Mouse (Mus musculus) urinary bladder, adult 18-20 months (tissue): ENCODE measurements around the gene Cdc73.
"Not testable (repeated sequence)": the region's sequence is repeated elsewhere in the genome, so short reads cannot be mapped to it uniquely, and the experiment has no call there.

ENCODE experiments used
- DNase-seq, 2 experiments: peaks; one replicate each; pipeline ENCODE4 v3.0.0; 2022; ENCODE audit warnings: low spot score in 2 of 2, mixed read lengths in 2 of 2

Cdc73 gene

GRCm38 (mm10) chr1:143702741-143703262 is at the start of gene Cdc73:
Cdc73 (minus strand) TSS chr1:143702893.
- peak; percentile 87 to 88 for DNase-seq

DNA sequence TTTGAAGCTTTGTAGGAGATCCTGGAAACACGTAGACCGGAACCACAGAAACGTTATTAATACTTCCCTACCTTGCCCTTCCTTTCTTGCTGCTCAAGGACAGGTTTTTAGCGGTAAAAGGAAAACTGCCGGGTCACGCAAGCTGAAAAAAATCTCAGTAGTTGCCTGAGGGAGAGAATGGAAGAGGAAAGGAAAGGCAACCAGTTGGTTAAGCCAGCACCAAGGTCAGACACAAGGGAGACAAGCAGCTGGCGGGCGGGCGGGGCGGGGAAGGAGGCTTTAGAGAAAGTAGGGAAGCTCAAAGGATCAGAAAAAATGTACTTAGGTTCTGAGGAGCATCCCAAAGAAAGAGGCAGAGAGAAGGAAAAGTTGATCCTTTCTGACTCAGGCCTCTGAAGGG is 43.2 kb upstream of the Cdc73 start:
- DNase-seq: no peak

GRCm38 (mm10) chr1:143742186-143742585 is 39.5 kb upstream of the Cdc73 start:
- DNase-seq: no peak

GRCm38 (mm10) chr1:143741331-143741730 is 38.6 kb upstream of the Cdc73 start:
- no peak for DNase-seq

- no peak for DNase-seq
These were observed 37.9 kb upstream of the Cdc73 start for GRCm38 (mm10) chr1:143740581-143740980.

DNA sequence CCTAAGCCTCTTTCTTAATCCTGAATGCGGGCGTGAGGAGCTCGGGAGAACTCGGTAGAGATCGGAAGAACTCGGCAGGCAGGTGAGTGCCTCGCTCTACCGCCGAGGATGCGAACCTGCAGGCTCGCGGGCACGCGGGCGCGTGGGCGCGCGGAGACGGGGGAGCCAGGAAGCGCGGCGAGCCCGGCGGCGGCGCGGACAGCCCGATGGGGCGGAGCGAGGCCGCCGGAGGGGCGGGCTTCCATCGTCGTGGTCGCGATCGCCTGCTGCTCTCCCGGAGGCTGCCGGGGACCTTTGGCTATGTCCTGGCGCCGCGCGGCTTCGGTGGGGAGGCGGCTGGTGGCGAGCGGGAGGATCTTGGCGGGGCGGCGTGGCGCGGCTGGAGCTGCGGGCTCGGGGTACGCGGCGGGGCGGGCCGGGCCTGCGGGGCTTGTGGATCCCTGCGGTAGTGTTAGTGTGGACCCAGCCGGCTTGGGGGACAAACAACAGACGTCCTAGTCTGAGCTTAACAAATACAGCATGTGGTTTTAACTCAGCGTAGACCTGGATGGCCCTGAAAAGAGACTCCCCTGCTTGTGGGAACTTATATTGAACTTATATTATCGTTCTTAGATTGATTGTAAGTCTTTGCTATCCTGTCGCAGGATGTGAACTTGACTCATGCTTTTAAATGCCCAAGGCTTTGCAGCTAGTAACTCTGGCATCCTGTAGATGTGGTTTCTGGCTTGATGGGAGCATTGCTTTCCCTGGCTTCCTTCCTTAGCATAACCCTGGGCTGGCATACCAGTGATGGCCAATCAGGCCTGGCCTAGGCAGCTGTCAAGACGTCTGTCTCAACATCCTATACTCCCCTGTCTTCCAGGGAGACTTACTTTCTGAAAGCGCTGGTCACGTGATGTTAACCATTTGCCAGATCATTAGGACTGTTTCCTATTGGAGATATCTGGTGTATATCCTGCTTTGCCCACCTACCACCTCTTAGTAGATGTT is 37.0 kb upstream of the Cdc73 start:
- peak; percentile 86 to 89 for DNase-seq

- DNase-seq: no peak
These were observed 36.1 kb upstream of the Cdc73 start for GRCm38 (mm10) chr1:143738811-143739210.

- DNase-seq: no peak
These were observed 31.3 kb upstream of the Cdc73 start for GRCm38 (mm10) chr1:143733914-143734410.

- no peak for DNase-seq
These were observed 29.0 kb upstream of the Cdc73 start for GRCm38 (mm10) chr1:143731691-143732090.

DNA sequence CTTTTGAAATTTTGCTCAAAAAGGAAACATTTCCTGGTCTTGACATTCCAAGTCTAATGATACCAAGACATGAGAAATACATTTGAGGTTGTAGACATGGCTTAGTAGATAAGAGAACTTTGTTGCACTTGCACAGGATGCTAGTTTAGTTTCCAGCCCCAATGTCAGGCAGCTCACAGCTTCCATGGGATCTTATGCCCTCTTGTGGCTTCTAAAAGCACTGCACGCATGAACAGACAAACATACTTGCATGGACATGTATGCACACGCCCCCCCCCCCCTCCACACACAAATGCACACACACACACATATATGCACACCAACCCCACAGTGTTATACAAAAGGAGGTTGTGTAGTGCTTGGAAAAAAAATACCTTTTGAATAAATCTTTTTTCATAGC is 28.2 kb upstream of the Cdc73 start:
- DNase-seq: no peak

DNA sequence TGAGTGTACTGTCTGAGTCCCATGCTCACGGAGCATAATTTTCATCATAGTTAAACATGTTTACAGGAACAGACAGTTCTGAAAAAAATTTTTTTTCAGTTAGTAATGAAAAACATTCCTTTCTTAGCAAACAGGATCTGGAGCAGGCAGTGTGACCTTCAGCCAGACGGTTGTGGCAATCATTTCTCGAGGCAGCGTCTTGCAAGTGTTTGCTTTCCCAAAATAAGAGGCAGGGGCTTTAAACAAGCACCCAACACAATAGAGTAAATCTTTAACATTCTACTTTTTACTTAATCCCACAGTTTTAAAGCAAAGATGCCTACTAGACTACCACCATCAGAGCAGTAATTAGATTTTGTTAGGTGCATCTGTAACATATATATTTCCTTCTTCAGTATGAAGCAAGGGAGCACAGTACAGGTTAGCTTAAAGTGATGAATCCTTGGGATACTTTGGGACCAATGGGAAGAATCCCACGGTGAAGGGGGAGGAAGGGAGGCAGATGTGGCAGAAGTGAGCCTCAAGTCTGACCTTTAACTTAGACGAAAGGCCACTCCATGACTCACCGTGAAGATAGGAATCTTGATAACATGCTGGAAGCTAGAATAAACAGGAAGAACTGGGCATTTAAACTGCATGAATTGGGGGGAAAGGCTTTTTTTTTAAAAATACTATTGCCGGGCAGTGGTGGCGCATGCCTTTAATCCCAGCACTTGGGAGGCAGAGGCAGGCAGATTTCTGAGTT is 25.2 kb upstream of the Cdc73 start:
- peak in 1 of 2 experiments; percentile 15 for DNase-seq

DNA sequence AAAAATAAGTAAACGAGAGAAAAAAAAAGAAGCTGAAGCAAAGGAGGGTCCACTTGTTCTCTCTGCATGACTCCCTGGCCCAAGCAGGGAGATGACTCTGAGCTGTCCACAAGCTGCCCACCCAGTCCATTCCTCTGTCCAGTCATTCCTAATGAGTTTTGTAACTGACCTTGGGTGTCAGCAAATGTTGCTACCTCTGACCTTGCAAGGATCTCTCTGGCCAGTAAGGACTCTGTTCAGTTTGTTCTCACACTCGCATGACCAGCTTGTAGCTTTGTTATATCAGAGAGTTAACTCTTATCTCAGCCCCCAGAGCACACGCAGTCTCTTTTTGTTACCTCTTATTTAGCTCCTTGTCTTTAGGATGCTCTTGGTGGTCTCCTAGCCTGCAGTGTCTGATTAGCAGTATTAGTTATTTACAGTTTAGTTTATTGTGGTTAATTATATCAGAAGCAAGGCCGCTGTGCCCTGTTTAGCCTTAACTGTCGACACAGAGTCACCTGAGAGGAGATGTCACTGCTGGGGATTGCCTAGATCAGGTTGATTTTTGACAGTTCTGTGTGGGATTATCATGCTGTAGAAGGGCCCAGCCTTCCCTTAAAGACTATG is 21.9 kb upstream of the Cdc73 start:
- no peak for DNase-seq

DNA sequence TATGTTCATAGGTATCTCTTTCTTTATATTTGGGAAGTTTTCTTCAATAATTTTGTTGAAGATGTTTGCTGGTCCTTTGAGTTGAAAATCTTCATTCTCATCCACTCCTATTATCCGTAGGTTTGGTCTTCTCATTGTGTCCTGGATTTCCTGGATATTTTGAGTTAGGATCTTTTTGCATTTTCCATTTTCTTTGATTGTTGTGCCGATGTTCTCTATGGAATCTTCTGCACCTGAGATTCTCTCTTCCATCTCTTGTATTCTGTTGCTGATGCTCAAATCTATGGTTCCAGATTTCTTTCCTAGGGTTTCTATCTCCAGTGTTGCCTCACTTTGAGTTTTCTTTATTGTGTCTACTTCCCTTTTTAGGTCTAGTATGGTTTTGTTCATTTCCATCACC is 13.3 kb upstream of the Cdc73 start, which contains the start of gene Glrx2:
Glrx2 (plus strand) TSS at position 301 of the 400 bp plus-strand sequence.
- DNase-seq: not testable (repeated sequence)

DNA sequence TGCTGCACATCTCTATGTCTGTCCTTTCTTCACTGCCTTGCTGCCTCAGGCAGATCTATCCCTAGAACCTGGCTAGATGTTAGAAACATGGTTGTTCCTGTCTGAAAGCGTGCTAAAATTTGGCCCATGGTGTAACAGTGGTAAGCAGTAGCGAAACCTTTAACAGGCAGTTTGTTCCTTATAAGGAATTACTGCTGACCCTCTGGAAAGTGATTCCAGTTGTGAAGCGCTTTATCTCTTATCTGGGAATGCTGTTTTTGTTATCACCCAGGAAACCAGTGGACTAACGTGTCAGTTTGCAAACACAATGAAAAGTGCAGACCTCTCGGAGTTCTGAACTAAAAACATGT is 7.9 kb upstream of the Cdc73 start:
- DNase-seq: no peak

DNA sequence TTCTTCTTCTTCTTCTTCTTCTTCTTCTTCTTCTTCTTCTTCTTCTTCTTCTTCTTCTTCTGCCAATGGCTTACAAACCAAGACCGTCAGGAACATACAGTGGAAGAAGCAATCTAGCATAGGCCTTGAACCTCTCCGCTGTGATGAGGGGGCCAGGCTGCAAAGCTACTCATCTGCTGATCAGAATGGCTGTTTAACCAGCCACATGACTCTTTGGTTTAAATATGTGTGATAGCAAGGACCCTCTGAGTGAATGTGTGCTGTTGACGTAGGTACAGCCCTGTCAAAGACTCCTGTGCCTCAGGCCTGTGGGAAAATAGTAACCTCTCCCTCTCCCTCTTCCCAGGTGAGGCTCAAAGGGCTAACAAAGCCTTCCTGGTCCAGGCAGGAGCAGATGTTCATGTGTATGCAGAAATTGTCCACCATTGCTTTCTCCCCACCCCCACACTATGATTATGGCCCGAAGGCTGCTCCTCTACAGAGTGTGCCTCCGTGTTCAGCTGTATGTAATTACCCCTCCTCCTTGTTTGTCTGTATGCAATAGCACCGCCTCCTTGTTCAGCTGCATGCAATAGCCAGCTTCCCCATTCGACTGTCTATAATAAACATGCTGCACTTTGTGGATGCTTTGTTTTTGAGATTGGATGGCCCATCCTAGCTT is 7.4 kb upstream of the Cdc73 start:
- no peak for DNase-seq

DNA sequence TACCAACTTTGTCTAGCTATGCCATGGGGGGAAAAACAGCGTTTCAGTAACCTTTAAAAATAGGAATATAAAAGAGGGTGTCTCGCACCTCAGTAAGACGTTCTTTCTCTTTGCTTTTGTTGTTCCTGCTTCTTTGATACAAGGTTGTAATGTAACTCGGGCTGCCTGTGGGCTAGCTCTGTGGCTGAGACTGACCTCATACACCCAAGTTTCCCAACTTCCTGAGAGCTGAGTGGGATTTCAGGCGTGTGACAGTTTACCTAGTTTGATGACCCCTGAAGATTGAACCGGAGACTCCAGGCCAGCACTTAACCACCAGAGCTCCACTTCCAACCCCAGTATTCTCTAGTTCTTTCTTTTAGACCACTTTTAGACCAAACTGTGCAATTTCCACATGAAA is 5.7 kb upstream of the Cdc73 start:
- DNase-seq: no peak

- DNase-seq: no peak
These were observed 4.3 kb upstream of the Cdc73 start for GRCm38 (mm10) chr1:143707006-143707405.

GRCm38 (mm10) chr1:143702141-143702740 is 452 bp downstream of the Cdc73 start:
- DNase-seq: peak in 1 of 2 experiments; percentile 22

- no peak for DNase-seq
These were observed 957 bp downstream of the Cdc73 start for GRCm38 (mm10) chr1:143701736-143702135.

GRCm38 (mm10) chr1:143684849-143685248 is 17.8 kb downstream of the Cdc73 start:
- DNase-seq: no peak

- DNase-seq: no peak
These were observed 21.6 kb downstream of the Cdc73 start for GRCm38 (mm10) chr1:143681108-143681507.
